Mouse (Mus musculus): ENCODE results near the gene Dlg1.

DNA sequence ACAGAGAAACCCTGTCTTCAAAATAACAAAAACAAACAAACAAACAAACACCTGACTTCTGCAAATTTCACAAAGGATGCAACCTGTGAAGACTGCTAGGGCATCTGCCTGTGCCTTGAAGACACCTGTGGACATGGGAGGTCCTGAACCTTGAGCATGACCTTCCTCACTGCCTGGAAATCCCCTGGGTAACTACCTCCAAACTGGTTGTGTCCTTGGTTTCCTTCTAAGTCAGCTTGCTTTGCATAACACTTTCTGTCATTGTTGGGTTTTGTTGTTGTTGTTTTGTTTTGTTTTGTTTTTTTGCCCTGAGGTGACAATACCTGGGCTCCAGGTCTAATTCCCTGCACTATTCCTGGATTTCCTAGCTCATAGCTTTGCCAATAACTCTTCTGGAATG, 46.1 kb upstream of the Dlg1 start:
- no peak for TF ChIP-seq CTCF (IDR thresholded peaks at IDR 0.05; ENCODE audit: insufficient read depth, low read depth, low read length)
- TF ChIP-seq POLR2A (IDR thresholded peaks at IDR 0.05; ENCODE audit: insufficient read depth, low read depth, low read length): no peak

Data from olfactory bulb, adult 2 months (tissue).